Mouse (Mus musculus) hindbrain, embryonic 14.5 days (tissue): ENCODE measurements at regions not wholly inside any gene's neighbourhood (a gene's known extent, or its start where the extent isn't known, plus 50 kb on each side); places are given as distances from the start of the nearest gene placed in this dataset.

Experiments
- ATAC-seq: fragments of 200-750 bp; cut with Nextera tagmentation; 2 replicates; pipeline ENCODE4 v1.8.0; 2017; ENCODE audit warnings: moderate number of reproducible peaks, mild to moderate bottlenecking, moderate TSS enrichment, moderate library complexity; ENCODE audit not compliant: low FRiP score
- DNase-seq: peaks from one replicate; pipeline ENCODE4 v3.0.0-alpha.2; 2015; ENCODE audit warnings: low spot score
- H3K27ac ChIP-seq: fragments of 300-500 bp; sonication (generic); 2 replicates; pipeline ENCODE4 v1.5.1; 2014; ENCODE audit warnings: mild to moderate bottlenecking, moderate library complexity
- H3K27me3 ChIP-seq: fragments of 300-500 bp; sonication (generic); 2 replicates; pipeline ENCODE4 v1.6.1; 2014; ENCODE audit warnings: mild to moderate bottlenecking, low read length, mixed read lengths; ENCODE audit not compliant: control insufficient read depth, insufficient read depth
- H3K36me3 ChIP-seq: fragments of 300-500 bp; sonication (generic); replicated peaks from 2 replicates; pipeline ENCODE4 v1.6.1; 2014; ENCODE audit not compliant: control insufficient read depth, insufficient read depth
- H3K4me1 ChIP-seq: fragments of 300-500 bp; sonication (generic); replicated peaks from 2 replicates; pipeline ENCODE4 v1.6.1; 2014; ENCODE audit warnings: antibody characterized with exemption, low read length, mixed read lengths; ENCODE audit not compliant: control insufficient read depth, insufficient read depth
- H3K4me2 ChIP-seq: fragments of 300-500 bp; sonication (generic); replicated peaks from 2 replicates; pipeline ENCODE4 v1.6.1; 2014; ENCODE audit warnings: mild to moderate bottlenecking, moderate library complexity
- H3K4me3 ChIP-seq: fragments of 300-500 bp; sonication (generic); replicated peaks from 2 replicates; pipeline ENCODE4 v1.5.1; 2014; ENCODE audit warnings: mild to moderate bottlenecking, low read length
- H3K9ac ChIP-seq: fragments of 300-500 bp; sonication (generic); 2 replicates; pipeline ENCODE4 v1.6.1; 2014
- H3K9me3 ChIP-seq: fragments of 300-500 bp; sonication (generic); 2 replicates; pipeline ENCODE4 v1.6.1; 2016; ENCODE audit warnings: low read length; ENCODE audit not compliant: control insufficient read depth
- WGBS: fragments of 180-500 bp; shearing (Covaris S2); extraction: QIAGEN DNeasy Blood & Tissue Kit; methylation state at CpG from one replicate; pipeline ENCODE4 v1.1.7; 2014; 5-methylcytosine and 5-hydroxymethylcytosine counted together

- peak; percentile 62; the same call in 1 of the 2 replicates for ATAC-seq
- Histone ChIP-seq H3K4me3 (no peak overlapping the region), H3K9me3 (no peaks in the 10 kb centered on the region), H3K27me3 (no peaks in the 10 kb centered on the region), H3K9ac (no peak overlapping the region), H3K4me2 (no peak overlapping the region), H3K4me1 (no peaks in the 10 kb centered on the region), H3K27ac (no peak overlapping the region), H3K36me3 (no peaks in the 10 kb centered on the region)
- DNase-seq: peak; percentile 28
- WGBS: 14% methylated on average over 2 of the region's 2 CpGs
Measured at GRCm38 (mm10) chr12:64550915-64551570, 76.6 kb upstream of the Fscb start.

DNA sequence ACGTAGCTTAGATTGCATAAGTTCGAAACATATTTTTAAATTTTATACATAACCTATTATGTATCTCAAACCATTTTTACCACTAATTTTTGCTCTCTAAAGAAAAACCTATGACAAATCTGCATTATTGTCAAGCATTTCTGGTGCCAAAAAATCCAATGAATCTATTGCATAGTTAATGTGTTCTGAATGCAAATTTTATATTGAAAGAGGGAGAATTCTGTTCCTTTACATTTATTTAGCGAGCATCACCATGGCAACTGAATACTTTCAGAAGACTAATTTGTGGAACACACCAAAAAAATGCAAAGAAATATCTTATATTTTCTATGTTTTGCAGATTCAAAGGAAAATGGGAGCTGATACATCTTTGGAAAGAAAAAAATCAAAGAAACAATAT, 66.6 kb upstream of the Fscb start:
- Histone ChIP-seq H3K9ac (no peak overlapping the region), H3K4me3 (no peak overlapping the region), H3K36me3 (no peaks in the 10 kb centered on the region), H3K4me1 (no peaks in the 10 kb centered on the region), H3K27ac (no peak overlapping the region), H3K4me2 (no peak overlapping the region), H3K27me3 (no peaks in the 10 kb centered on the region), H3K9me3 (no peaks in the 10 kb centered on the region)
- WGBS: 75% methylated on average over 3 of the region's 3 CpGs
- DNase-seq (no peak), ATAC-seq (no peak)
